Mouse (Mus musculus): ENCODE results near the gene Exosc2.
"Not testable (repeated sequence)": the region's sequence is repeated elsewhere in the genome, so short reads cannot be mapped to it uniquely, and the experiment has no call there.

Gene Exosc2

DNA sequence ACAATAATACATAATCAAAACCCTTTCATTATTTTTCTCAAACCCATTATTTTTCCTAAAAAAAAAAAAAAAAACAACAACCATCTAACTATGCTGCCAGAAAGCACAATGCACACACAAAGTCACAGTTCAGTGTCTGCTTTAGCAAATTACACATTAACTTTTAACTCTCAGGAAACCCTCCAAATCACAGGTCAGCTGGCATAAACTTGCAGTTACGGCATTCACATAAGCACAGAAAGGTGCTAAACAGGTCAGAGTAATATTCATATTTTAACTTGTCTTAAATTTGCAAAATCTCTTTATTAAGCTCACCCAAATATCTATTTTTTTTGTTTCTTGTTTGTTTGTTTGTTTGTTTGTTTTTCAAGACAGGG is 6.7 kb upstream of the Exosc2 start:
- no peak for DNase-seq (ENCODE audit: extremely low spot score, low read depth, low spot score)

GRCm38 (mm10) chr2:31667332-31667731 is 3.2 kb upstream of the Exosc2 start:
- DNase-seq (ENCODE audit: extremely low spot score, low read depth, low spot score), result no peak

DNA sequence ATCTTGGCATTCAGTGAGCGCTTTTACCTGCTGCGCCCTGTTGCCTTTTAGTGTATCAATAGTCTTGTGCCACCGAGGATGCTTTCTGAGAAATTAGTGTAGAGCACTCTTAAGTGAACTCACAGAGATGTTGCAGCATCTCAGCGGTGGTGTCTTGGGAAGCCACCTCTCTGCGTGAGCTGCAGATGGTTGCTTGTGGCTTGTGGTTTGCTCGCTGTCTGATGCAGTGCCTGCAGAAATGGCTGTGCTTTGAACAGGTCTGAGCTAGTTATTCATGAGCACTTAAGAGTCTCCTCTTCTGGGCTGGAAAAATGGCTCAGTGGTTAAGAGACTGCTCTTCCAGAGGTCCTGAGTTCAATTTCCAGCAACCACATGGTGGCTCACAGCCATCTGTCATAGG is 8.1 kb downstream of the Exosc2 start:
- no peak for DNase-seq (ENCODE audit: extremely low spot score, low read depth, low spot score)

- DNase-seq (ENCODE audit: extremely low spot score, low read depth, low spot score), result not testable (repeated sequence)
These were observed 10.7 kb downstream of the Exosc2 start for GRCm38 (mm10) chr2:31681051-31681707.

DNA sequence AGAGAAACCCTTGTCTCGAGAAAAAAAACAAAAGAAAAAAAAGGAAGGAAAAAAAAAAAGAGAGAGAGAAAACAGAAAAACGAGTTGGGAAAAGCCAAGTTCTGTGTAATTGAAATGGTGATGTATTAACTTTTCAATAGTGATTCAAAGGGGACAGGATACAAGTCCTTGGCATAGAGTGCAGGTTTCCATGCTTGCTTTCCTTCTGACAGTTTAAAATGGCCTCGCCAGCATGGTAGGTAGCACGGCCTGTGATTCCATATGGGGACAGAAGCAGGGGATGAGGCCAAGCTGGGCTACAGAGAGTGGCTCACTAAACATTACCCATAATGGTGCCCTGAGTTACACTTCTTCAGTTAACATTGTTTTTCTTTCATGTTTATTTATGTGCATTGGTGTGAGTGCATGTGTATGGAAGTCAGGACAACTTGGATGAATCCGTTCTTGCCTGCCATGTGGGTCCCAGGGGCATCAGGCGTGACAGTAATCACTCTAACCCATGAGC is 11.3 kb downstream of the Exosc2 start:
- DNase-seq (ENCODE audit: extremely low spot score, low read depth, low spot score), result no peak

- no peak for DNase-seq (ENCODE audit: extremely low spot score, low read depth, low spot score)
These were observed 13.2 kb downstream of the Exosc2 start for GRCm38 (mm10) chr2:31683666-31684065.

DNA sequence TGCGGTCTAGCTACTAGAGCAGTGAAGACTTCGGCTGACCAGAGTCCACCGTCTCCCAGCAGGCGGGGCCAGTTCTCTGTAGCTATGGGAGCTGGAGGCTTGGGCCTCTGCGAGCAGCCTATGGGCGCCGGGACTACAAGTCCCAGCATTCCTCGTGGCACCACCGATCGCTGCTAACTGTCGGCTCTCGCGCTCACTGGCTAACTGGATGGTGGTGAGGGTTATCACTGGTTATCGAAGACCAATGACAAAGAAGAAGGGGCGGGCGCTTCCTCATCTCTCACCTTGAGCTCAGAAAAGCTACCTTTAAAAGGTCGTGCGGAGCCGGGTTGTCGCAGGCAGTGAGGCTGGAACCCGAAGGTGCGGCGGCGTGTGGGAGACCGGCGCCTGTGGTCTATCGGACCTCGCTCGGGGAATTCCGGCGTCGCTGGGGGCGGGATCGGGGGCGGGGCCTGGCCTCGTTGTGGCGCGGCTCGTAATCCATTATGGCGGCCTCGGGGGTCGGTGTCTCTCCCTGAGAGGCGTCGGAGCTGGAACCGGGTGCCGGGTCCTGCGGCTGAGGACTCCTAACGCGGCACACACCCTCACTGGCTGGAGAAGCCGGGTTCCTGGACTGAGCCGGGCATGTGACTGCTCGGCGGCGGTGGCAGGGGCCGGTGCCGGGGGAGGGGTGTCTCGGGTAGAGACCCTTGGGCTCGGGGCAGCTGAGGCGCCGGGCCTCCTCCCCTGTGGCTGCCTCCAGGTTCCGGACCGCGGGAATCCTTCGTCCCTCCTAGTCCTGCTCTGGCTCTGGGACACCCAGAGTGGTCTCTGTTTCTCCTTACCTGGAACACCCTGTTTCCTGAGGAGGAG is 17.8 kb downstream of the Exosc2 start, which contains the start of gene Abl1:
Gene Abl1, plus strand, starts transcription at position 303 of the 852 bp plus-strand sequence.
- DNase-seq (ENCODE audit: extremely low spot score, low read depth, low spot score), result peak; percentile 84

GRCm38 (mm10) chr2:31689045-31689444 is 18.5 kb downstream of the Exosc2 start:
- DNase-seq (ENCODE audit: extremely low spot score, low read depth, low spot score), result no peak

DNA sequence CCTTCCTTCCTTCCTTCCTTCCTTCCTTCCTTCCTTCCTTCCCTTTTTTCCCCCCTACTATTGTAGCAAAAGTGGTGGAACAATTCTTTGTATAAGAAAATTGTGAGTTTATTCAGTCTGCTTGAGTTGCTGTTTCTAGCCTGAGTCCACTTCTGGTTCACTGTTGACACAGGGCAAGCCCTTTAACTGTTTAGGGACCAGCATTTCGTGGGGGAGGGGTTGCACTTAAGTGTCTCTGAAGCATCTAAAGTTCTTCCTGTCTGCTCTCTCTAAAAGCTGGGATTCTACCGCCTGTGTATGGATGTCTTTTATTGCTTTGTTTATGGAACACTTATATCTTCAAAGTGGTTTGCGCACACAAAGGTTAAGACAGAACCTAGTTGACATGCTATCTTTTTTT is 19.5 kb downstream of the Exosc2 start:
- DNase-seq (ENCODE audit: extremely low spot score, low read depth, low spot score), result no peak

GRCm38 (mm10) chr2:31698209-31698608 is 27.7 kb downstream of the Exosc2 start:
- no peak for DNase-seq (ENCODE audit: extremely low spot score, low read depth, low spot score)

DNA sequence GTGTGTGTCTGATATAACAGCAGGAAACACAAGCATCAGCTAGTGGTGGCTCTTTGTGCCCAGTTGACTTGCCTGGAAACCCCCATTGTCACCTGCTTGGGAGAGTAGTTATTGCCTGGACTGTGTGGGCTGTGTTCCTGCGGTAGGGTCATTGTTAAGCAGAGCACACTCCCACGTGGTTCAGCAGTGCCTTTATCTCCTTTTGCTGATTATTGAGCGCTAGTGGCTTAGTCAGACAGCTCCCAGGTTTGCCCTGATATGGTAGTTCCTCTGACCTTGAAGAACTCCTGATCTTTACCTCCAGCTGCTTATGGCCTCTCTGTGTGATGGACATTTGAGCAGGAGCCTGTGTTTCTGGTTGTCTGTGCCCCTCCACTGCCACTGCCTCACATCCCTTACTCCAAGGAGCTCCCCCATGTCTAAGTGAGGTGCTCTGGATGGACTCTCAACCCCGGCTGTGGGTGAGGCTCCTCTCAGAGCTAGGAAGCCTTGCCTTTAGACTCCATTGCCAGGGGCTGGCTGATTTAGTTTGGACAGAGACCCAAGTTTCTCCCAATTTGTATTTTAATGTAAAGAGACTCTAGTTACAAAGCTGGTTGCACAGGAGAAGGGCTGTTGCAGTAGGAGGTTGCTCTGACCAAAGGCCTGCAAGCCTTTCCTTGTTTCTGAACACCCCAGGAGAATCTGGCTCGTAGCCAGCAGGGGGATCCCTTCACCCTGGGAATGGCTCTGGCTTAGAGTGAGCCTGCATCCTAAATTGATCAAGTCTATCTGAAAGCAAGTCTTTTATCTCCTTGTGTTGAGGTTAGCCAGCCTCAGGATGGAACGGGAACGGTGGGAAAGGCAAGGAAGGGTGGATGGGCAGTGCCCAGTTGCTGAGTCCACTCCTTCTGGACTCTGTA is 30.3 kb downstream of the Exosc2 start:
- no peak for DNase-seq (ENCODE audit: extremely low spot score, low read depth, low spot score)

GRCm38 (mm10) chr2:31703226-31703625 is 32.7 kb downstream of the Exosc2 start:
- no peak for DNase-seq (ENCODE audit: extremely low spot score, low read depth, low spot score)

GRCm38 (mm10) chr2:31705914-31706313 is 35.4 kb downstream of the Exosc2 start:
- DNase-seq (ENCODE audit: extremely low spot score, low read depth, low spot score), result no peak

GRCm38 (mm10) chr2:31706531-31706930 is 36.0 kb downstream of the Exosc2 start:
- no peak for DNase-seq (ENCODE audit: extremely low spot score, low read depth, low spot score)

- DNase-seq (ENCODE audit: extremely low spot score, low read depth, low spot score), result no peak
These were observed 42.2 kb downstream of the Exosc2 start for GRCm38 (mm10) chr2:31712716-31713115.

- DNase-seq (ENCODE audit: extremely low spot score, low read depth, low spot score), result no peak
These were observed 43.3 kb downstream of the Exosc2 start for GRCm38 (mm10) chr2:31713813-31714212.

DNA sequence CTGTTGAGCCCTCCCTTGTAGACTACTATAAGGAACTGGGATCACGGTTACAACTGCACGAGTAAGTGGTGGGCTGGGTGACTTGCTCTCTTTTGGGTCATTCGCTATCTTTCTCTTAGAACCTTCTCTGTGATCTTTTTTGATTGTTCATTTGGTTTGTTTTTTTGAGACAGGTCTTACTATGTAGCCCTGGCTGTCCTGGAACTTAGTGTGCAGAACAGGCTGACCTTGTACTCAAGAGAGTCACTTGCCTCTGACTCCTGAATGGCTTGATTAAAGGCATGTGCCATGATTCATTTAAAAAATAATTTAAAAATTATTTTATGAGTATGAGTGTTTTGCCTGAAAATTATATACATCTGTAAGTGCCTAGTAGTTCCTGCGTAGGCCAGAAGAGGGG is 44.3 kb downstream of the Exosc2 start:
- DNase-seq (ENCODE audit: extremely low spot score, low read depth, low spot score), result no peak

DNA sequence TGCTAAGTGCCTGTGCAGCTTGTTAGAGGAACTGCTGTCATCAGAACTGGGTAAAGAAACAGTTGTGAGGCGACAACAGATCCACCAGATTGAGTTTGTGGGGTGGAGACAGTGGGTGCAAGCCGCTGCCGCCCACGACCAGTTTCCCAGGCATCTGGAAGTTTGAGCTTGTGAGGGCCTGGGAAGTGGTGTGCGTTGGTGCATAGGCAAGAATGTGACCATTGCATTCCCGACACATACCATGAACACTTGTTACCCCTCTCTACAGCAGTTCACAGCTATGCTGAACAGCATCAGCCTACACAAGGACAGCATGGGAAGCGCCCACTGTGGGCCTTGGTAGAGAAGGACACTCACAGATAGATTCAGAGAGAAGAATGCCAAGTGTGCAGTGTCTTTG is 45.5 kb downstream of the Exosc2 start:
- no peak for DNase-seq (ENCODE audit: extremely low spot score, low read depth, low spot score)

DNA sequence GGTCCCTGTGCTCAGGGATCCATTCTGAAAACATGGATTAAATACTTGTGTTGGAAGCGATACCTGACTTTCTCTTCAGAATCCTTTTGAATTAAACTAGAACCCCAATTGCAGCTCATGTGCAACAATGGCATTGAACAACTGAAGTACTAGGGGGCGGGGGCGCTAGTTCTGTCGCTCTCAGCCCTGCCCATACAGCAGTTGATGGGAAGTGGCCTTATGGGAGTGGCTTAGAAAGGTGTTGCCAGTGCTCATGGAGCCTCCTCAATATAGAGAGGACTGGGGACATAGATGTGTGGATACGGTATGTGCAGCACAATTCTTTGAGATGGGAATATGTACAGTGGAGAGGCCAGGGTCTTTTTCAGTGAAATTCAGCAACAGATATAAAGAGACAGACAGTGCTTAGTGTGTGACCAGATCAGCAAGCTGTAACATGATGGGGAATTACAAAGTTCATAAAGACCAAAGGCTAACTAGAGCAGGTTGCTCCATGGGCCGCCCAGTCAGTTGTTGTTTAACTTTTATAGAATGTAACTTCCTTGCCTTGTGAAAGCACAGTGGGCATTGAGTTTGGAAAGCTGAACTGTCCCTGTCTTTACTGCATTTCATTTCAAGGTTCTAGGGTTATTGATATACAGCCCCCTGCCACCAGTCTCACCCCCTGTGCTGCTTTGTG is 48.8 kb downstream of the Exosc2 start:
- DNase-seq (ENCODE audit: extremely low spot score, low read depth, low spot score), result no peak

DNA sequence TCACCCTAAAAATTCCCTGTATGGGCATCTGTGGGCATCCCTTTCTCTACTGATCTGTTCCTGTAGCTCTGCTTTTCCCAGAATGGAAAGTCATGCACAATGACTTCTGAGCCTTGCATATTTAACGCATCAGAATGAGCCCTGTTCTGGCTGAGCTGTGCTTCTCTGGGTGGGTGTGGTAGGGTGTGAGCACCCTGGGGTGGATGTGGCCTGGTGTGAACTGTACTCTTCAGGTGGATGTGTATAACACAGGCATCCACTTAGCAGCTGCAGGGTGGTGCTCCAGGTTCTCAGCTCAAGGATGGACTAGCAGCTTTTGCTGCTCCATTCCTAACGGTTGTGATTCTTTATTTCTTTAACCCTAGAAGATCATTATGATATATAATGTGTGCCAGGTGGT is 49.4 kb downstream of the Exosc2 start:
- no peak for DNase-seq (ENCODE audit: extremely low spot score, low read depth, low spot score)

GRCm38 (mm10) chr2:31720783-31721182 is 50.3 kb downstream of the Exosc2 start:
- no peak for DNase-seq (ENCODE audit: extremely low spot score, low read depth, low spot score)
